Mouse (Mus musculus) adrenal gland, adult 8-10 months (tissue): ENCODE data around the gene 1700029F12Rik. TPM values are rescaled to one million over a fixed set of nuclear protein-coding genes. Genes with fewer than 3 reads are reported as not detected.

ENCODE experiments used
- DNase-seq: peaks from one replicate; pipeline ENCODE4 v3.0.0; 2022
- total RNA-seq, 4 experiments: library from RNA; stranded (reverse); gene quantifications; 2 replicates each; pipeline ENCODE4 v1.2.4; 2022

The 1700029F12Rik gene
- total RNA-seq, 4 experiments from 2014 or later: not detected

- DNase-seq: no peak
Observed at GRCm38 (mm10) chr13:97020122-97020521, 14.0 kb downstream of the 1700029F12Rik start.

DNA sequence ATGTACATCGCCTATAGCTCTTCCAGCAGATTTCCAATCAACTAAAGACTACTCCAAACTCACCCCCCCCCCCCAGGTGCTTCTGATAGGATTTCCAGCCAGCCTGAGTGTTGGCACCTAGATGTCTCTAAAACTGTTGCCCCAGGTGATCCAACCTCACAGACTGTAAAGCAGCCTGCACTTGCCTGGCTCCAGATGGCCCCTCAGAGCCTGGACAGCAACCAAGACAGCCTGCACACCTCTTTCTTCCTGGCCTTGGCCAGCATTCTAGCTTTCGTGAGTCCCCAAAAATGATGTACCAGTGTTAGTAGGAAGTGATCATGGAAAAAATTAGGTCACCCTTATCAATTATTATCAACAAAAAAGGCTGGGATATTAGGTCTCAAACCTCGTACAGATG, 16.5 kb downstream of the 1700029F12Rik start:
- no peak for DNase-seq

DNA sequence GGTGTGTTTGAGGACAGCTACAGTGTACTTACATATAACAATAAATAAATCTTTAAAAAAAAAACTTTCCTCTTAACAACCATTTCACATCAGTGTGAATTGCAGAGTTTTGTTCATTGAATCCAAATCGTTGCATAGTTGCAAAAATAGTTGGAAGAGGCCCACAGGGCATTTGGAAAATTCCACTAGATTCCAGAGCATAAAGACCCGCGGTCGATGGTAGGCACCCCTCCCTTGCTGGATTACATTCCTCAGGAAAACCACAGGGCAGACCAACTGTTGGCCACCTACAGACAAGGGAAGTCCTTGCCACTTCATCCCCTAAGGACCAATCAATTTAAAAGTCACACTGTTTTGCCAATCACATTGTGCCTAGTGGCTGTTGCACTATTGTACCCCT, 19.8 kb downstream of the 1700029F12Rik start:
- DNase-seq: no peak

- DNase-seq: no peak
Observed at GRCm38 (mm10) chr13:97008266-97009153, 25.7 kb downstream of the 1700029F12Rik start.

DNA sequence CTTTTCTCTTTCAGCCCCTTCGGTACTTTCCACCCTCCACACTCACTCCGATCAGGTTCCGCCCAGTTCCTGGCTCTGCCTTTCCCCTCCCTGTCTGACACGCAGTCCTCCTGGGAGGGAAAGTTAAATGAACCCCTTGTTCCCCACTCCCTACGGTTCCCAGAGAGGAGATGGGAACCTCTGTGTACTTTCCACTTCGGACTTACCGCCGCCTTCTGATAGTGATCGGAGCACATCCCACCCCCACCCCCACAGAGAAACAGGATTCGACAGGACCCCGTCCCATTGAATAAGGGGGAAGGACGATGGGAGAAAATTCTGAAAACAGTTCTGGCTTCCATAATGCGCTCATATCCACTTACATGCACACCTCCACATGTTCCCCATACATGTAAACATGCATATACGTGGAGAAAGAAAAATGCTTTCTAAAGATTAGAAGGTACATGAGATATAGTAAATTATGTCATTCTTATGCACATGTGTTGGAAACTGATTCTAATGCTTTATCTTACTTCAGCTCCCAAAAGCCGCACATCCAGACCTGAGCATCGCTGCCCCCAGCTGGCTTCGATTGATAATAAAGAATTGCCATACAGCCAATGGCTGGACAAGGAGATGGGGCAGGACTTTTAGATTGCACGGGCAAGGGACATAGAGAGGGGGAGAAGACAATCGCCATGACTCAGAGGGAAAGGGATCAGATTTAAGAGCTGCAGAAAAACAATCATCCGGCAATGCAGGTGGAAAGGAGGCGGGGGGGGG, 26.5 kb downstream of the 1700029F12Rik start:
- no peak for DNase-seq

DNA sequence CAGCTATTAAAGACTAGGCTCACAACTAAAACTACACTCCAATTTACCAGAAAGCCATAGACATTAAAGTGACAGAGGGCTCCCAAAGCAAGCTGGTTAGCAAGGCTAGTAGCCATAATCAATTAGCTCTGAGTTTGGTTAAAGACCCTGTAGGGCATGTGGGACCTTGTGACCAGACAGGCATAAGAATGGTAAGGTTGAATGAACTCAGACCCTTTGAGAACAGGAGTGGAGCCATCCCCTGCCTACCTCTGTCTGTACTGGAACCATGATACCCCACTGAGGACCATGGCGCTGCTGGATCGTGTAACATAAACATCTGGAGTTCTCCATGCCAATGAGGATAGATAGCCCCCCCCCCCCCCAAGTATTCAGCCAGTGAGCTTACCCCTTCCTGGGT, 27.4 kb downstream of the 1700029F12Rik start:
- no peak for DNase-seq

DNA sequence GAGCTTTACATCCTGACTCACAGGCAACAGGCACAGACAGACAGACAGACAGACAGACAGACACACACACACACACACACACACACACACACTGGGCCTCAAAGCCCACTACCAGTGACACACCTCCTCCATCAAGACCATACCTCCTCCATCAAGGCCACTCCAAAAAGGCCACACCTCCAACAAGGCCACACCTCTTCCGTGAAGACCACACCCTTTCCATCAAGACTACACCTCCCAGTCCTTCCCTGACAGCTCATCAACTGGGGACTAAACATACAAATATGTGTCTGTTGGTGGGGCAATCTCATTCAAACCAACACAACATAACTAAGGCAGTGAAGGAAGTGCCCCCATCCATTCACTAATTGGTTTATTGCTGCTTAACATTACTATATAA, 37.1 kb downstream of the 1700029F12Rik start:
- DNase-seq: no peak

- DNase-seq: no peak
Observed at GRCm38 (mm10) chr13:96995243-96995642, 38.9 kb downstream of the 1700029F12Rik start.

GRCm38 (mm10) chr13:96993291-96993989, 40.7 kb downstream of the 1700029F12Rik start:
- no peak for DNase-seq

DNA sequence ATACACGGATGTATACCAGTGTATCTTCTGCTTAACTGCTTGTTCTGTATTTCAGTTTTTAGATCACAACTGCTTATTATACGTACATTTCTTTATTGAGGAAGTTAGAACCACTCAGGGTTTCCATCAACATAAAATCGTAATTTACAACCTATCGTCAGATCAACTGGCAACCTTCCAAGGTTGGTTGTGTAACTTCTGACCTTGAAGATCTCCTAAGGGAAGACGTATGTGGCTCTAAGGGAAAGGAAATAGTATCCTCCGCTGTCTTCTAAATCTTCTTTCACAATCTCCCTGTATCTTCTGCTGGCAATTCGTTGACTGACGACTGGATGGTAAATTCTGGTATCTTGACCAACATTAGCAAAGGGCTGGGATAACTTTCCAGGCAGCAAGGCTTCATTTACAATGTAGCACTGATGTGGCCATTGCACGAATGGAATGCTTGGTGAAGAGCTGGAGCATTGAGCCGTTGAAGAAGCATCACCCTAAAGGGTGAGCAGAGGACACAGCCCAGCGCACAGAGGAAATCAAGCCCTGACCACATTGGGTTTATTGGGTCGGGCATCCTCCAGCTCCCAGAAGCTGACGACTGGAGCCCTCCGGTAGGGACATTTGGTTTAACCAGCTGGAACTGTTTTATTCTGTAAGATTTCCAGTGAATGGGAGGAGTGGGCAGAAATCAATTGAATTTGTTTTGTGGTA, 43.4 kb downstream of the 1700029F12Rik start:
- peak; percentile 27 for DNase-seq

DNA sequence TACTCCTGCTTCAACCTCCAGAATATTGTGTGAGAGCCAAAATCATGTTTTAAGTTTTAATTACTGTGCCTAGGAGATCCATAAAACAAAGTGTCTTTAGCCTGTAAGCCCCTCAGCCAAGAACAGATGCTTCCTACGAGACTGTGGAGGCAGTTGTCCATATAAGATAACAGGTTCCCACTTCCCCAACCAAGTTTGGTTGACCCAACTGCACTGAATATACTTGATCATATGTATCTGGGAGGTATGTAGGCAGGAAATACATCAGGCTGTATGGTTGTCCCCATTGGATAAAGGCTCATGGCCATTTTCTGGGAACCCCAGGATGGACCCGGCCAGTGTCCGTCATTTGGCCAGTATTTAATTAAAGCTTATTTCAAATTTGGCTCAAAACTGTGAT, 44.1 kb downstream of the 1700029F12Rik start:
- DNase-seq: no peak

GRCm38 (mm10) chr13:96989129-96989528, 45.0 kb downstream of the 1700029F12Rik start:
- DNase-seq: no peak

DNA sequence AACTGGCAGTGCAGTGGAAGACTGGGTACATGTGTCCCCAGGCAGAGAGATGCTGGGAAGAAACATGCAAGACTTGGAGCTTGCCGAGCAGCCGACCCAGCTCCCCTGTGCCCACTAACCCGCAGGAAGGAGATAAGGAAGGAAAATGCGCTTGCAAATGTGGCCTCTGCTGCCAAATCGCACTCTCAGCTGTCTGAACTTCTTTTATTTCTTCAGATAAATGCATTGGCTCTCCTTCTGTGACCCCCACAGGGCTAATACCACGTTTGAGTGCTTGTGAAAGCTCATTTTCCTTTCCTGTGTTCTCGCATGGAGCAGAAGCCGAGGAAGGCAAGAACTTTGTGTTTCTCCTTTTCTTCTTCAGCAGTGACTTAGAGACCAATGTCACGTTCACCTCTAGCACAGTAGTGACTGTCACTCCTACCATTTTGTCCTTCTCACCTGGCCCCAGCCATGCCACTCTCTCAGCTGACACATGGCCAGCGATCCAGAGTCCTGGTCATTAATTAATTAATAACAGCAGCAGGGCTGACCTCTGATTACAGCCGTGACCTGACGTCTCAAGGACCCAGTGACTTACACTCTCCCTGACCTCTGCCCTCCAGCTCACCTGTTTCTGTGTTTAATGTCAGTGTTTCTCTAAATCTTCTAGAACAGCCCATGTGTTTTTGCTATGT, 48.4 kb downstream of the 1700029F12Rik start:
- DNase-seq: no peak

DNA sequence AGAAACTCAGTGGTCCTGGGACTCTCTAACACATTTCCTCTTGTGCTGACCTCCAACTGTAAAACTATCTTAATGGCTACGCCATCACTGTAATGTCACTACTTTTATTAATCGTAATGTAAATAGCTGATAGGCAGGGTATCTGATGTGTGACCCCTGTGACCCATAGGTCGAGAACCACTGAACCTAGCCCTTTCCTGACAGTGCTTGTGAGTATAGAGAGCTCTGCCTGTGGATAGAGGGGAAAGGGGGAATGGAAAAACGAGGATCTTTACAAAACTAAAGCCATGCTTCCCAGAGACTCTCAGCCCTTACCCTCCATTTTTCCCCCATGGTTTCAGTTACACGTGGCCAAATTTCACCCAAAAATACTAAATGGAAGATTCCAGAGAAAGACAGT, 49.5 kb downstream of the 1700029F12Rik start:
- no peak for DNase-seq

GRCm38 (mm10) chr13:96983251-96984126, 50.7 kb downstream of the 1700029F12Rik start:
- no peak for DNase-seq

DNA sequence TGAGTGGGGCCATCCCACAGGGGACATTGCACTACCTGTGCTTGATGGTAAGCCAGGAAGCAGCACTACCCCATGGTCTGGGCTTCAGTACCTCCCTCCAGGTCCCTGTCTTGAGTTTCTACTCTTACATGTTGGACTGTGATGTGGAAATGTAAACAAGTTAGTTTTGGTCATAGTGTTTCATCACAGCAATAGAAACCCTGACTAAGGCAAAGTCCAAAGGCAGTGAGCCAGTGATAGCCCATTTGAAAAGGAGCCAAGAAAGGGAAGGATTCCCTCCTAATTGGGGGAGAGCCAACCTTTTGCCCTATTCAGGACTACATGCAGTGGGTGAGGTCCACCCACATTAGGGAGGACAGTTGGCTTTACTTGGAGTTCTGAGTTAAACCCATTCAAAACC, 53.6 kb downstream of the 1700029F12Rik start:
- DNase-seq: no peak

DNA sequence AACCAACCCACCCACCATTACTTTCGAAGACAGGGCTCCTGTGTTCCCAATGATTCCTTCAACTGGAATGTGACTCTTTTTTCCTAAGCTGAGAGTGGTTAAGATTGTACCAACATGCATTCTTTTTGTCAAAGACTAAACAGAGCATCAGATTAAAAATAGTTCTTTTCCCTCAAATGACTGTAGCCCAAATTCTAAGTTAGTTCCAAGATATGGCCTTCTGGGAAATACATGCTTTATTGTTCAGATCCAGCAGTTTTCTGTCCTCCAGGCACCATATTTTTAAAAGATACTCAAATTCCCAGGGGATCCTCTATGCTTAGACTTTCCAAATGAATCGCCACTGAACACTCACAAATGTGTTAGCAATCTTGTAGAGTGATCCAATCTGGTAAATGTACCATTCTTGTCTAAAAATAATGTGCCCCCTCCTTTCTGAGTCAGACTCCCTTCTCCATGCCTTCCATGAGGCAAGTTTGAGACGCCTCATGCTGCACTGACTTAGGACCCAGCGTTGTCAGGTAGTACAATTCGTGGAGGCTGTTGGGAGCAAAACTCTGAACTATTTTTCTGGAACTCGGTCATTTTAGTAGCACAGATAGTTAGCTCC, 57.1 kb downstream of the 1700029F12Rik start:
- no peak for DNase-seq

DNA sequence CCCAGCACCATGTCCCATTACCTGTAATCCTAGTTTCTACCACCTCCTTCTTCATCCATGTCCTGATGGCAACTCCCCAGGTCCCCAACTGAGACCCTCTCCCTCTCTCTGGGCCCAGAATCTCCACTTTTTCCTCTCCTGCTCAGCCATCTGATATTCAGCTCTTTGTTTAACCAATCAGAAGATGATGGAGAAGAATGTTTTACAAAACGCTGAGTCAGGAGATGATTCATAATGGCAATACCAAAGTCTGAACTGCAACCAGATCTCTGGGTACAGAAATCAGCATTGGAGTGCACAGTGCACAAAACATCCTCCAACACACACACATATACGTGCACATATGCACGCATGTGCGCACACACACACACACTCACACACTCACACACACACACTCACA, 60.8 kb downstream of the 1700029F12Rik start:
- no peak for DNase-seq
